Mouse (Mus musculus) brain, embryonic 18.5 days (tissue): ENCODE measurements at regions not wholly inside any gene's neighbourhood (a gene's known extent, or its start where the extent isn't known, plus 50 kb on each side); places are given as distances from the start of the nearest gene placed in this dataset.

ENCODE experiments used
- DNase-seq: peaks from one replicate; pipeline ENCODE4 v3.0.0-alpha.2; 2012; ENCODE audit warnings: low read depth, low spot score

GRCm38 (mm10) chr19:56177231-56177745, 109.6 kb upstream of the Habp2 start:
- no peak for DNase-seq

DNA sequence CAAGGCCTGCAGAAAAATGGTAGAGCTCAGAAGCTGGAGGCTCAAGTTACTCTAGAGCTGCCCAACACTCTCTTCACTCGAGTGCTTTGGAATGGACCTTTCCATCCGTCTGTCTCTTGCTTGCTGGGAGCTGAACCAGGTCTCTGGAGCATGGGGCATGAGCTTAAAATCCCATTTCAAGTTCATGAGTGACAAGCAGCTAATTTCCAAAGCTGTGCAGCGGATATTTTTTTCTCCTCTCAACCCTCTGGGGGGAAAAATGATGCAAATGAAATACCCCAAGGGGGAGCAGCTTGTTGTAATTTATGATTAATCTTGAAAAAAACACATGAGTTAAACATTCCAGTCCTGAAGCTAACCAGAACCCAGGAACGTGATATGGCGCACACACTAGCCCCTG, 101.2 kb upstream of the Habp2 start:
- no peak for DNase-seq

GRCm38 (mm10) chr19:56189185-56189584, 97.8 kb upstream of the Habp2 start:
- no peak for DNase-seq

DNA sequence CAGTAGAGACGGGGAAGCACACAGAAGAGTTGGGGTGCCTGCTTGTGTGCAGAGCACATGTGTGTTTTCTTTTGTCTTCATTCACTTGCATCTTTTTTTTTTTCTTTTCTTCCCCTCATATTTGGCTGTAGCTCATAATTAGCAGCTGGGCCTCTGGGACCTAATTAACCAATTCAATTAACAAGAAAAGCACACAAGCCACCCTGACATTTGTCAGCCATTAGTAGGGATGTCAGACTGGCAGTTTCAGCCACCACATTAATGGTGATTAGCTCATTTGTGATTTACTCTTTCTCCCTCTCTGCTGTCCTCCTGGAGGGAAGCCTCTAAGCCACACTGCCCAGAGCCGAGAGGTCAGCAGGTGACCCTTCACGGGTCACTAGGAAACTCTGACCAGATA, 96.7 kb upstream of the Habp2 start:
- no peak for DNase-seq

DNA sequence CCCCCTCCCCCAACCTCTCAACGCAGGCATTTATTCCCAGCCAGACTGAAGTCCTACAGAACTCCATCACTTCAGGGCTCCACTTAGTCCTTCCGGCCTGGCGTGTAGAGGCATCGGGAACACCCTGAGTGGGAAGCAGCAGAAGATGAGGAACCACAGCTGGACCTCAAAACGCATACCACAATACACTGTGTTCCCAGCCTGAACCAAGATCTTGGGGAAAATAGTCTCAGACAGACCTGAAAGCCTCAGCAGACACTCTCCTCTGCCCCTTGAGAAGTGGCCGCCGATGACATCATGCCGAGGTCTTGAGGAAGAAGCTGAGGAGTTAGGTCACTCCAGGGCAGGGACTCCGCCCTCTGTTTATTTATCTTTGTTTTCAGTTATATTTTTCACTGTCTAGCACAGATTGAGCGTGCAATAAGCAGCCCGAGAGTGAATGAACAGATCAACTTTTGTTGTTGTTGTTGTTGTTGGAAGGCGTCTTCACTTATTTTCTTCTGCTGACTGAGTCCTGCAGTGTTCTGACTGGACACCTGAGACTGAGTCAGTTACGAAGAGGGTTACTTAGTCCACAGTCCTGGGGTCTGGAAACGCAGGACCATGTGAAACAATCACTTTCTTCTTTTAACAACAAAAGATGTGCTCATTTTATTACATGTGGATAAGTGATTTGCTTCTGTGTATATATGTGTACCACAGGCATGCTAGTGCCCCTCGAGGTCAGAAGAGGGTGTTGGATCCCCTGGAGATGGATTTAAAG, 88.3 kb upstream of the Habp2 start:
- no peak for DNase-seq

- DNase-seq, result no peak
Observed at GRCm38 (mm10) chr19:56199401-56200150, 87.4 kb upstream of the Habp2 start.

DNA sequence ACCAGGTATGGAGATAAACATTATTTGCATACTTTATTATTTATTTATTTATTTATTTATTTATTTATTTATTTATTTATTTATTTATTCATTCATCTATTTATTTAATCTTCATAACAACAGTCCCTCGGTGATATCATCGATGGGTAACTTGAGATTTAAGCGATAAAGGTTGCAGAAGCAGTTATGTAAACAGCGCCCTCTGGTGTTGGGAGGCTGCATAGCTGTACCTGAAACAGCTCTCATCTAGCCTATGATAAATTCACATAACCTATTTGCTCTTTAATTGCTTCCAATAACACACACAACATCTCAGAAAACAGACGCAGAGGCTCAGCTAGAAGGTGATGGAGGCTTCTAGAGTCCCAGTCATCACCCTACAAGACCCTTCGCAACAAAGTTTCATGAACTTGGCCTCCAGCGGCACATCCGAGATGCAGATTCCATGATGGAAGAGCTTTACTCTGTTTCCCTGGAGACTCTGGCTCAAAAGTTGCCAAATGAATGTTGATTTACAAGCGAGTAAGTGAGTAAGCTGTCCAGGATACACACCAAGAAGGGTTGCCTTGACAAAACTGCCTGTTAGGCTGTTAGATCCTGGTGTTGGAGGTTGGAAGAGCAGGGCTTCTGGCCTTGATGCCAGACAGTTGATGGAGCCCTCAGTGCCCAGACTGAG, 85.8 kb upstream of the Habp2 start:
- no peak for DNase-seq

DNA sequence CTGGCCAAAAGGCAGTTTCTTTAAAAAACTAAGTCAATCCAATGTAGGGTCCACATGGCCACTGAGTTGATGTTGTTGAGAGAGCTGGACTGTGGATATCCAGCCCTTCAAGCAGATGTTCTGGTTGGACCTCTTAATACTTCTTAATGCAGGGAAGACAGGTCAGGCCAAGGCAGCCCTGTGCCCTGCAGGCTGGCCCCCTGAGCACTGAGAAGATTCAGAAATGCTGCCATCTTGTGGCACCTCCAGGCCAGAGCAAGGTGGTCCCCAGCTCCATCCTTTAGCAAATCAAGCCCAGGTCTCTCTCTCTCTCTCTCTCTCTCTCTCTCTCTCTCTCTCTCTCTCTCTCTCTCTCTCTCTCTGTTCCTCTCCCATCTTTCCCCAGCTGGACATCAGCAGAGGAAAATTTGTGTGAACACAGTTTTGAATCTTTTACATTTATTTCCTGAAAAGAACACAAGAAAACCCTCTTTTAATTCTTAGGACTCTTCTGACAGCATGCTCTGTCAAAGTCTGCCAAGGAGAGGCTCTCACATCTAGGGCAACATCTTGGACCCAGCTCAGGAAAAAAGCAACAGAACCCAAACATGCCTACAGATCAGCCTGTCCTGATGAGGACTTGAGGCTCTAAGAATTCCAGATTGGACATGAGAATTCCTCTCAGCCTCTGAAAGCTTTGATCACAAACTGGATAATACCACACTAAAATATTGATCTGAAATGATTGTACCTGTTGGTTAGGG, 85.0 kb upstream of the Habp2 start:
- DNase-seq, result no peak

- no peak for DNase-seq
Observed at GRCm38 (mm10) chr19:56202481-56203130, 84.3 kb upstream of the Habp2 start.

- no peak for DNase-seq
Observed at GRCm38 (mm10) chr19:56218536-56218935, 68.4 kb upstream of the Habp2 start.

DNA sequence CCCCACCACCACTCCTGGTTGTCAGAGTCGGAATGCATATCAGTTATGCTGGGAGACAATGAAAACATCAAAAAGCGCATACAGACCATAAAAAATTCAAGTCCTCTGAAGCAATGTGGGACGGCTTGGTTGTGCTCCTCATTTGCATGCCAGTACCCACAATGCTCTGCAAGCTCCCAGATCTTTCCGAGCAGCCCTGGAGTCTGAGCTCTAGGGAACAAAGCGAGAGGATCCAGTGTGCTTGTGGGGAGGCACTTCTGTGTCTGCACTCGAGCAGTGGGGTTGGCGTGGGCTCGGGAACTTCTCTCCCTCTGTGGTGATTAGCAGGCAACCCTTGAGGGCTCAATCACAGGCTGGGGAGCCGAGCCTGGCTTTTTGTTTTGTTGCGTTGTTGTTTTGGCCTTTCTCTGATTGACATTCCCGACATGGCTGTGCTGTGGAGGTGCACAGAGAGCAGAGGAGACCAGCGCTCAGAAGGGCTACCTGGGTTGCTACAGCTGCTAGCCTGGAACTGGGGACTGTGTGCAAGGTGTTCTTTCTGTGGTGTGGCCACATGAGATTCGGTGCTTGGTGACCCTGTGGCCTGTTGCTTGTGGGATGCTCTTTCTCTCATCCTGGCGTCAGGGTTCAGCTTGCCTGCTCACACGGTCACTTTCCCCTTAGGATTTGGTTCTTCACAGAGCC, 66.1 kb upstream of the Habp2 start:
- DNase-seq, result no peak

DNA sequence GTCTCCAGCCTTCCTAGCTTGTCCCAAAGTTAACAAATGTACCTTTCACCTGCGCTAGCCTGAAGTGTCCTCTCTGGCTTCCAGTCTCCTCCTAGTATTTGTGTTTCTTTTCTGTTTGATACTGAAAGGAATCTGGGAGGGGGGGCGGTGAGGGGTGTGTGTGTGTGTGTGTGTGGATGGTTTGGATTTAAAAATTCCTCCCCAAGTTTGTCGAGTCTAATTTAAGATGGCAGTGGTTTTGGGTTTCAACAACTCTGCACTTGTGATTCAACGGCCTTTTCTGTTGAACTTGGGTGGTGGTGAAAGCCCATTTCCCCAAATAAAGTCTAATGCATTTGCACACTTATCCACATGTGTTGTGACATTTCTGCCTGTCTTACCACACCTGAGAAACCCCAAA, 64.4 kb upstream of the Habp2 start:
- DNase-seq, result no peak

DNA sequence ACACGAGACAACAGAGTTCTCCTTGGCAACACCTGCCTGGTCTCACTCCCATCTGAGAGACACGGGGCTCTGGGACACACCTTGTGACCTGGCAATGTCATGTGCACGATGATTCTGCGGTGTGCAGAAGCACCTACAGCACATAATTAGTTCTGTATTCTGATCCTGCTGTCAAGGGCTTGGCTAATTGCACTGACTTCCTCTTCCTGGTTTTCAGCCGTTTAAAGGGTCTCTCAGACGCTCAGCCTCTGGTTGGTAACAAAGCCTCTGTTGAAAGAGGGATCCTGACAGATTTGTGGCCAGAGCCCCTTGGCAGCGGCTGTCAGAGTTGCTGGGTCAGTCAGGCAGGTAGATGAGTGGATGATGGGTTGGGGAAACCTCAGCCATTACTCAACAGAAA, 61.9 kb upstream of the Habp2 start:
- DNase-seq, result no peak

GRCm38 (mm10) chr19:56225518-56225917, 61.4 kb upstream of the Habp2 start:
- no peak for DNase-seq

GRCm38 (mm10) chr19:56228586-56228985, 58.4 kb upstream of the Habp2 start:
- no peak for DNase-seq

DNA sequence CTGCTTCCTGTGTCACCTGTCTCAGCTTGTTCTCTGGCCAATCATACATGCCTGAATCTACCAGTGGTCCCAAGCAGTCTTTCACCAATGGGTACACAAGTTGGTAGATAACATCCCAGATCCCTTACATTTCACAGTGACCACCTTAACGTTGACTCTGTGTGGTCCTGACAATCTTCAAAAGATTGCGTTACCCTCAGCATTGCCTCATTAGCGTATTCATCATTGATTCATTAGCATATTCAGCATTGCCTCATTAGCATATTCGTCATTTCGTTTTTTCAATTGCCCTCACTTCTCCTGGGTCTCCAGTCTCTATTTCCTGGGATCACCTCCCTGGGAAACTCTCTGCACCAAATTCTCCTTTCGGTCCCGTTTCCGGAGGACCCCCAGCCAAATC, 55.5 kb upstream of the Habp2 start:
- DNase-seq, result no peak

- no peak for DNase-seq
Observed at GRCm38 (mm10) chr19:56231849-56232248, 55.1 kb upstream of the Habp2 start.

- no peak for DNase-seq
Observed at GRCm38 (mm10) chr19:56232269-56232668, 54.7 kb upstream of the Habp2 start.

DNA sequence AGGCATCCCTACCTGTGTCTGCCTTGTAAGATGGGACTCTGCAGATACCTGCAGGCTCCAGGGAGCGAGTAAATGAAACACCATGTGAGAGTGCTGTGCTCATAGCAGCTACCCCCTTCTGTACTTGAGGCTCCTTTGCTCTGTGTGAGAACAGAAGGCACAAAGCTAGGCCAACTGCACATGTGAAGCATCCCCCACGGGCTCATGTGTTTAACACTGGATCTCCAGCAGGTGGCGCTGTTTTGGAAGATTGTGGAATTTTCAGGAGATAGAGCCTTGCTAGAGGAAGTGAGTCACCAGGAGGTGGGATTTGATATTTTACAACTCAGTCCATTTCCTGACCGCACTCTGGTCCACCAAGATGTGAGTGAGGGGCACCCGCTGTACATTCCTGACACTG, 54.0 kb upstream of the Habp2 start:
- DNase-seq, result no peak

- DNase-seq, result no peak
Observed at GRCm38 (mm10) chr19:56235040-56235439, 51.9 kb upstream of the Habp2 start.
